Mouse (Mus musculus): Measurements from ENCODE around the gene Slc16a1. TPM values are rescaled to one million over a fixed set of nuclear protein-coding genes. Genes with fewer than 3 reads are reported as not detected.

The Slc16a1 gene
- polyA plus RNA-seq (2012), result 42.1 and 50.1 TPM in 2 replicates

GRCm38 (mm10) chr3:104638403-104638779 is at the start of gene Slc16a1:
Slc16a1 (plus strand) TSS chr3:104638668.

Other genes with a start within 250 kb of the Slc16a1 start
- gene Lrig2, start 126.8 kb upstream of the Slc16a1 start, polyA plus RNA-seq (2012), result 2.3 and 3.1 TPM in 2 replicates
- 1.4 and 1.9 TPM in 2 replicates for gene Ppm1j, start 142.4 kb downstream of the Slc16a1 start, polyA plus RNA-seq (2012)
- 0.04 TPM in 1 of 2 replicates, not detected in the other for gene Fam19a3, start 143.2 kb downstream of the Slc16a1 start, polyA plus RNA-seq (2012)
- 1.9 and 4.0 TPM in 2 replicates for gene Rhoc, start 149.7 kb downstream of the Slc16a1 start, polyA plus RNA-seq (2012)
- gene Mov10, start 179.9 kb downstream of the Slc16a1 start, polyA plus RNA-seq (2012), result 18.0 and 22.3 TPM in 2 replicates
- 9.1 and 12.1 TPM in 2 replicates for gene St7l, start 225.3 kb downstream of the Slc16a1 start, polyA plus RNA-seq (2012)
- 15.5 and 17.8 TPM in 2 replicates for gene Capza1, start 225.8 kb downstream of the Slc16a1 start, polyA plus RNA-seq (2012)